Mouse (Mus musculus): ENCODE data around the gene Iqgap3. TPM values are rescaled to one million over a fixed set of nuclear protein-coding genes. Genes with fewer than 3 reads are reported as not detected.

Iqgap3 gene
- polyA plus RNA-seq, 1 experiment from 2014 or later = 25.2 TPM

DNA sequence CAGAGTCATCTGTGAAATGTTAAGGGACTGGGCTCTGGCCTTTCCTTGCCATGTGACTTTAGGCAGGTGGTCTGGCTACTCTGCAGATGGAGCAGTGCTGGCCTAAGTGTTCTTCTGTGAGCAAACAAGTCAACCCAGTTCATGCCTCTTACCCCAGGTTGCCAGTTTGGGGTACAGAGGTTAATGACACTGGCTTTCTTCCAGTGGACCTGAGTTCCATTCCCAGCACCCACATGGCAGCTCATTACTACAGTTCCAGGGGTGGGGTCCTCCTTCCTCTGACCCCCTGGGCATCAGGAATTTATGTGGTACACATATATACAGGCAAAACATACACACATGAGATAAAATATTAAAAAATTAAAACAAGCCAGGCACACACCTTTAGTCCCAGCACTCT, 75.0 kb downstream of the Iqgap3 start:
- Histone ChIP-seq H3K9ac (no peak overlapping the region), H3K4me1 (0 out of 2 replicates have a peak, but pooled peaks cover 3% of the 10 kb centered on the region), H3K4me2 (no peak overlapping the region), H3K9me3 (no peaks in the 10 kb centered on the region), H3K27ac (no peak overlapping the region), H3K4me3 (no peak overlapping the region), H3K36me3 (peaks cover 55% of the 10 kb centered on the region), H3K27me3 (no peaks in the 10 kb centered on the region)
- no peak for ATAC-seq (ENCODE audit: borderline replicate concordance, extremely low read depth, low FRiP score, low TSS enrichment)

DNA sequence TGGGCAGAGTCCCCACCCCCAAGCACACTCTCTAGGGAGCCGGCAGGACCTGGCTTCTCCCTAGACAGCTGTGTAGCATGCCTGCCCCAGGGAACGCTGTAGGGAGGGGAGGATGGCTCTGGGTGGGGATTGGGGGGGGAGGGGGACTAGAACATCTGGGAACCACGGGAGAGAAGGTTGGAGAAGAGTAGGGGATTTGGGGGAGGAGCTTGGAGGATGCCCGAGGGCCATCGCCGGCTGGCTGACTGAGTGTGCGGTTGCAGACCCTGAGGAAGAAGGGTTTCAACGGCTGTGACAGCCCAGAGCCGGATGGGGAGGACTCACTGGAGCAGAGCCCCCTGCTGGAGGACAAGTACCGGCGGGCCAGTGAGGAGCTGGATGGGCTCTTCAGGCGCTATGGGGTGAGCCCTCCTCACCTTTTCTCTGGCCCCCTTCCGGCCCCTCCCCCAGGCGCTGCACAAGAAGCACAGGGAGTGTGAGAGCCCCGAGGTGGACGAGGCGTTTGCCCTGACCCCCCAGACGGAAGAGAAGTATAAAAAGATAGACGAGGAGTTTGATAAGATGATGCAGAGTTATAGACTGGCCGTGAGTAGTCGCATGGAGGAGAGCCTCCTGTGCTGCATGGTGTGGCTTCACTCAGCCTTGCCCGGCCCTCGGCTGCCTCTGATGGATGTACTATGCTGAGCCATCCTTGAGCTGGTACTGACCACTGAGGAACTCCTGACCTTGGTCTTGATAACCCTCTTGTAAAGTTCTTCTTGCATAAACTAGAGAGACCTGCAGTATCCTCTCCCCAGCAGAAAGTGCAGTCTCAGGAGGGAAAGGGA, 76.2 kb downstream of the Iqgap3 start:
- Histone ChIP-seq H3K4me3 (no peak overlapping the region), H3K27ac (no peak overlapping the region), H3K36me3 (peaks cover 67% of the 10 kb centered on the region), H3K4me1 (0 out of 2 replicates have a peak, but pooled peaks cover 2% of the 10 kb centered on the region), H3K9ac (no peak overlapping the region), H3K4me2 (no peak overlapping the region), H3K27me3 (no peaks in the 10 kb centered on the region), H3K9me3 (no peaks in the 10 kb centered on the region)
- ATAC-seq (ENCODE audit: borderline replicate concordance, extremely low read depth, low FRiP score, low TSS enrichment) = peak; percentile 77
- 20% methylated on average over 23 of the region's 23 CpGs for WGBS

DNA sequence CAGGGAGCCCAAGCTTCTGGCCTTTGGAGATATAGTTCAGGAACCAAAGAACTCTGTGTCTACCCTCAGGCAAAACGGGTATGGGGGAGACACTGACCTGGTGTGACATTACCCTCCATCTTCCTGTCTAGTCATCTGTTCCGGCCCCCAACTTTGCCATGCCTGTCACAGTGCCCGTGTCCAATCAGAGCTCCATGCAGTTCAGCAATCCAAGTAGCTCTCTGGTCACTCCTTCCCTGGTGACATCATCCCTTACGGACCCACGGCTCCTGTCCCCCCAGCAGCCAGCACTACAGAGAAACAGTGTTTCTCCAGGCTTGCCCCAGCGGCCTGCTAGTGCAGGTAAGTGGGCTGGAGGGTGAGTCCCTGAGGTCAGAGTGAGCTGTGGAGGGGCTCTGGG, 77.2 kb downstream of the Iqgap3 start:
- peaks cover 75% of the 10 kb centered on the region for H3K36me3 ChIP-seq
- H3K4me3 ChIP-seq = no peak overlapping the region
- H3K9me3 ChIP-seq = no peaks in the 10 kb centered on the region
- H3K4me2 ChIP-seq = no peak overlapping the region
- no peak overlapping the region for H3K27ac ChIP-seq
- H3K27me3 ChIP-seq = no peaks in the 10 kb centered on the region
- no peaks in the 10 kb centered on the region for H3K4me1 ChIP-seq
- H3K9ac ChIP-seq = no peak overlapping the region
- ATAC-seq (ENCODE audit: borderline replicate concordance, extremely low read depth, low FRiP score, low TSS enrichment) = no peak
- WGBS = 82% methylated on average over 6 of the region's 6 CpGs

DNA sequence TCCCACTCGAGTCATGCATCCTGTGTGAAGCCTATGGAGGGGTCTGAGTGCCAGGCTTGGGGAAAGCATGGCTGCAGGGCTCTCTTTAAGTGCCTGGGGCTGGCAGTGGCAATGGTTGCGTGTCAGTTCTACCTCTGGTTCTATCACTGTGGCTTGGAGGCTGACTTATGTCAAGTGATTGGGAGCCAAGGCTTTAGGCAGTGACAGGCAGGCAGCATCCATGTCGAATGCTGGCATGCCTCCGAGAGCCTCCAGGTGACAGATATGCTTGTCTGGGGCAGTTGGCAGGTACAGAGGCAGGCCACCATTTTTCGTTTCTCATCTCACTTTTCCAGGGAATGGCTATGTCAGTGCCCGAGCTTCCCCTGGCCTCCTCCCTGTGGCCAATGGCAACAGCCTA, 79.1 kb downstream of the Iqgap3 start:
- Histone ChIP-seq H3K27ac (no peak overlapping the region), H3K4me1 (no peaks in the 10 kb centered on the region), H3K36me3 (peaks cover 89% of the 10 kb centered on the region), H3K9ac (no peak overlapping the region), H3K4me2 (no peak overlapping the region), H3K9me3 (no peaks in the 10 kb centered on the region), H3K4me3 (no peak overlapping the region), H3K27me3 (no peaks in the 10 kb centered on the region)
- WGBS = 68% methylated on average over 6 of the region's 6 CpGs
- no peak for ATAC-seq (ENCODE audit: borderline replicate concordance, extremely low read depth, low FRiP score, low TSS enrichment)

DNA sequence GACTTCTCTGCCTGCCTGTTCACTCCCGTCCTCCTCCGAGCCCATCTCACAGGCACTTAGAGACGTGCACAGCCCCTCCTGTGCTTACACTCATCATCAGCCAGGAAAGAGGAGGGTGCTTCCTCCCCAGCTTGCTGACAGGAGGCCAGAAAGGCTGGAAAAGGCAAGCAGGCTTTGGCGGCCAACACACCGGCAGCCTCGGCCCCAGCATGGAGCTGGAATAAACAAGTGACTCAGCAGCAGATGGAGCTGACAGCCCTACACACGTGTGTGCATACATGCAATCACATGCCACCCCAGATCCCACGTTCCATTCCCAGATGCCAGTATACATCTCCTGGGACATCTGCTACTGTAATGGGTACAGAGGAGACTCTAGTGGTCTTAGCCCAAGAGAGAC, 80.5 kb downstream of the Iqgap3 start:
- H3K4me1 ChIP-seq = no peaks in the 10 kb centered on the region
- H3K27ac ChIP-seq = no peak overlapping the region
- no peak overlapping the region for H3K4me3 ChIP-seq
- H3K9ac ChIP-seq = no peak overlapping the region
- WGBS = 61% methylated on average over 8 of the region's 8 CpGs
- no peaks in the 10 kb centered on the region for H3K27me3 ChIP-seq
- peaks cover 88% of the 10 kb centered on the region for H3K36me3 ChIP-seq
- no peak for ATAC-seq (ENCODE audit: borderline replicate concordance, extremely low read depth, low FRiP score, low TSS enrichment)
- H3K4me2 ChIP-seq = no peak overlapping the region
- H3K9me3 ChIP-seq = no peaks in the 10 kb centered on the region

DNA sequence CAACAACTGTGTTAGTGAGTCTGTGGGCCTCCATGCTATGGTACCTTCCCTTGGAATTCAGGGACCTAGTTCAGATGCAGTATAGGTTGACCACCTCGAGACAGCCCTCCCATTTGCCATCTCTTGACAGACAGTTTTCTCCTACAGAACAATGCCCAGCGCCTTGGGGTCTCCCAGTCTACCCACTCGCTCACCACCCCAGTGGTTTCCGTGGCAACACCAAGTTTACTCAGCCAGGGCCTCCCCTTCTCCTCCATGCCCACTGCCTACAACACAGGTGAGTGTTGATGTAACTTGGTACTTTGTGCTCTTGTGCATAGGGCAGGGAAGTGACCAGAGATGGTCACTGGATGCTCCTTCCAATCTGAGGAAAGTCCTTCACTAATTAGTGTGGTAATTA, 81.0 kb downstream of the Iqgap3 start:
- H3K9ac ChIP-seq = no peak overlapping the region

DNA sequence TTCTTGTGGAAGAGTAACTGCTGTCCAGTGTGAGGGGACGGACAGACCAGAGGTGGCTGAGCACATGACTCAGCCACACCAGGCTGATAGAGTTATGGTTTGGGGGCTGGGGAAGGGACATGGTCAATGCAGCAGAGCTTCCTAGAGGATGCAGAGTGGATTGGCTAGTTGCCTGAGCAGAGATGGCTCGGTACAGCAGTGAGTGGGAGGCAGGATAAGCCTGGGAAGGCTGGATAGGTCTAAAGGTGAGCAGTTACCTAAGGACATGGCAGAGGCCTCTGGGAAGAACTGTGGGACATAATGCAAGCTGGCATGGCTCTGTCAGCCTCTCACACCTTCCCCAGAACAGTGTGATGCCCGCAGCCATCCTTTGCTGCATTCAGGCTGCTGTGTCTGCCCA, 82.1 kb downstream of the Iqgap3 start:
- H3K4me2 ChIP-seq = no peak overlapping the region
- H3K4me1 ChIP-seq = no peaks in the 10 kb centered on the region
- WGBS = 70% methylated on average over 3 of the region's 3 CpGs
- no peaks in the 10 kb centered on the region for H3K27me3 ChIP-seq
- ATAC-seq (ENCODE audit: borderline replicate concordance, extremely low read depth, low FRiP score, low TSS enrichment) = no peak
- H3K4me3 ChIP-seq = no peak overlapping the region
- no peaks in the 10 kb centered on the region for H3K9me3 ChIP-seq
- peaks cover 93% of the 10 kb centered on the region for H3K36me3 ChIP-seq
- H3K9ac ChIP-seq = no peak overlapping the region
- no peak overlapping the region for H3K27ac ChIP-seq

More for the DNA sequence above, 81.0 kb downstream of the Iqgap3 start:
- ATAC-seq (ENCODE audit: borderline replicate concordance, extremely low read depth, low FRiP score, low TSS enrichment) = no peak
- Histone ChIP-seq H3K36me3 (peaks cover 92% of the 10 kb centered on the region), H3K4me1 (no peaks in the 10 kb centered on the region), H3K4me2 (no peak overlapping the region), H3K9me3 (no peaks in the 10 kb centered on the region), H3K27me3 (no peaks in the 10 kb centered on the region), H3K27ac (no peak overlapping the region), H3K4me3 (no peak overlapping the region)
- 77% methylated on average over 4 of the region's 4 CpGs for WGBS

DNA sequence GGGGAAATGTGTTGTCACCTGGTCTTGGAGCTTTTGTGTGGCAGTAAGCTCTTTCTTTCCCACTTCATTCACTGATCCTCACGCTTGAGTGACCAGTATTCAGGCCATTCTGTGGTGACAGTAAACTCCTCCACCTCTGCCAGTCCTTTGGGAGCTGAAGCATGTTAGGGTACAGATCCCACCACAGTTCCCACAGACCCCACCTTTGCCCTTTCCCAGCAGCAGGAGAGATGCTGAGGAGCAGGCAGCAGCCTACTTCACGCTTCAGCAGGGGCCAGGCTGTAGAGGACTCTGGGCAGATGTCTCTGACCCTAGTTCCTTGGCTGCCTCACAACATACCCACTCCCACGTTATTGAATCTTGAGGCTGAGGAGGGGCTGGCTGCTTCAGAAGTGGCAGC, 82.5 kb downstream of the Iqgap3 start:
- Histone ChIP-seq H3K9me3 (no peaks in the 10 kb centered on the region), H3K27me3 (no peaks in the 10 kb centered on the region), H3K4me3 (no peak overlapping the region), H3K4me2 (no peak overlapping the region), H3K27ac (no peak overlapping the region), H3K9ac (no peak overlapping the region), H3K4me1 (no peaks in the 10 kb centered on the region), H3K36me3 (peaks cover 94% of the 10 kb centered on the region)
- no peak for ATAC-seq (ENCODE audit: borderline replicate concordance, extremely low read depth, low FRiP score, low TSS enrichment)
- 92% methylated on average over 3 of the region's 3 CpGs for WGBS

DNA sequence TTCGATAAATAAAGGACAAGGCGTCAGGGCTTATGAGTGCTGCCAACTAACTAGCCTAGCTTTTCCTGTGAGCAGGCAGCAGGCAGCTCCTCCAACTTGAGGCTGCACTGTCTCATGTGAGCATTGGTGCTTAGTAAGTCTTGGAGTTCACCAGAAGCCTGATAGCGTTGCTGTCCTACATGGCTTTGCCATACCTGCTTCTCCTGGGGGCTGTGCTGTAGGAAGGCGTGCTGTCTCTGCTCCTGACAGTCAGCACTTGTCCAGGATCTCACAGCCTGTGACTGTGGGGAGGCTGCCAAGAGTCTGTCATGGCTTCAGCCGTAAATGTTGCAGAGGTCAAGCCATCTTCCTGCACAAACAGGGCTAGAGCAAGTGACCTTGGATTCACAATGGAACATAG, 84.3 kb downstream of the Iqgap3 start:
- Histone ChIP-seq H3K4me3 (no peak overlapping the region), H3K4me1 (no peaks in the 10 kb centered on the region), H3K9me3 (no peaks in the 10 kb centered on the region), H3K36me3 (peaks cover 94% of the 10 kb centered on the region), H3K4me2 (no peak overlapping the region), H3K27me3 (no peaks in the 10 kb centered on the region), H3K27ac (no peak overlapping the region), H3K9ac (no peak overlapping the region)
- WGBS = 76% methylated on average over 5 of the region's 5 CpGs
- no peak for ATAC-seq (ENCODE audit: borderline replicate concordance, extremely low read depth, low FRiP score, low TSS enrichment)

DNA sequence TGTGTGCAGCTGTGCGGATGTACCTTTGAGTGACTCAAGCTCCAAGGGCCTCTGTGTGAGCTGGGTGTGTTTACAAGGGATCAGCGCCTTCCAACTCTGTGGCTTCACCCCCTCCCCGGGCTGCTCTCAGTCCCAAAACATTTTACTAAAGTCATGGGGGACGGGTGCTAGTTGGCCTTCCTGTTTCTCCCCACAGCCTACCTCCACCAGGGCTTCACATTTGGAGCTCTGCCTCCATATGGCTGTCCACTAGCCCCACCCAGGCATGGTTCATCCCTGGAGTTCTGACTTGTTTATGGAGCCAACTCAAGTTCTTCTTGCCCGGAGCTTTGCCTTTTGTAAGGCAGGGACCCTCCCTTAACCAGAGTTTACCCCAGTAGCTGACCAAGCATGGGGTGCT, 88.6 kb downstream of the Iqgap3 start:
- Histone ChIP-seq H3K4me1 (no peaks in the 10 kb centered on the region), H3K36me3 (peaks cover 75% of the 10 kb centered on the region), H3K9ac (no peak overlapping the region), H3K4me3 (no peak overlapping the region), H3K27me3 (no peaks in the 10 kb centered on the region), H3K4me2 (no peak overlapping the region), H3K9me3 (no peaks in the 10 kb centered on the region), H3K27ac (no peak overlapping the region)
- ATAC-seq (ENCODE audit: borderline replicate concordance, extremely low read depth, low FRiP score, low TSS enrichment) = no peak
- 77% methylated on average over 5 of the region's 5 CpGs for WGBS

Data from lung, embryonic 15.5 days (tissue).